Mouse (Mus musculus): ENCODE measurements at regions not wholly inside any gene's neighbourhood (a gene's known extent, or its start where the extent isn't known, plus 50 kb on each side); places are given as distances from the start of the nearest gene placed in this dataset.

GRCm38 (mm10) chr13:44248401-44248800 is 463.8 kb downstream of the Cd83 start:
- no peak for TF ChIP-seq CTCF (conservative IDR thresholded peaks at IDR 0.05; ENCODE audit: low read length)
- no peak for TF ChIP-seq POU5F1 (IDR thresholded peaks at IDR 0.05; ENCODE audit: borderline replicate concordance, low read length)
- no peak for TF ChIP-seq NANOG (IDR thresholded peaks at IDR 0.05; ENCODE audit: borderline replicate concordance, low read length)

All from E14TG2a.4 (cell line).